Mouse (Mus musculus): Measurements from ENCODE around the gene Sh2d3c. TPM values are rescaled to one million over a fixed set of nuclear protein-coding genes. Genes with fewer than 3 reads are reported as not detected.
A peak's percentile ranks its signal among the peaks of the same experiment; 100 is the strongest.

The Sh2d3c gene
- total and polyA plus RNA-seq, 3 experiments: 27.1 to 52.8 (median 28.9) TPM

- Histone ChIP-seq H3K4me1 (ENCODE audit: control insufficient read depth, insufficient read depth, low read length) (peaks cover 2% of the 10 kb centered on the region), H3K79me2 (replicated peaks; ENCODE audit: control insufficient read depth, insufficient read depth, low read length) (no peaks in the 10 kb centered on the region), H3K4me3 (no peak overlapping the region), H3K27ac (no peak overlapping the region), H3K36me3 (ENCODE audit: control insufficient read depth, insufficient read depth, low read length) (no peaks in the 10 kb centered on the region), H3K9ac (ENCODE audit: low read depth, low read length) (no peak overlapping the region), H3K27me3 (ENCODE audit: control insufficient read depth, insufficient read depth, low read length) (no peaks in the 10 kb centered on the region)
- no peak for TF ChIP-seq CTCF (IDR thresholded peaks at IDR 0.05)
- no peak for TF ChIP-seq POLR2A (IDR thresholded peaks at IDR 0.05; ENCODE audit: insufficient read depth, low read depth, low read length)
- no peak for TF ChIP-seq EP300 (IDR thresholded peaks at IDR 0.05; ENCODE audit: insufficient read depth, low read depth, low read length)
- WGBS: 71% methylated on average over 15 of the region's 15 CpGs
- intact Hi-C loops (cut with DNase I): no loop called here
- no peak for DNase-seq
These were observed 36.0 kb upstream of the Sh2d3c start for GRCm38 (mm10) chr2:32684681-32685428.

- intact Hi-C loops (cut with DNase I): loop anchor here (2.0 kb wide), 1 partner anchor 13 kb away; no protein-coding TSS in a partner anchor
- no peaks in the 10 kb centered on the region for H3K36me3 ChIP-seq (ENCODE audit: control insufficient read depth, insufficient read depth, low read length)
- DNase-seq: no peak
- no peaks in the 10 kb centered on the region for H3K79me2 ChIP-seq (replicated peaks; ENCODE audit: control insufficient read depth, insufficient read depth, low read length)
- H3K4me1 ChIP-seq (ENCODE audit: control insufficient read depth, insufficient read depth, low read length): peaks cover 2% of the 10 kb centered on the region
- no peak overlapping the region for H3K4me3 ChIP-seq
- TF ChIP-seq CTCF (IDR thresholded peaks at IDR 0.05) (no peak), EP300 (IDR thresholded peaks at IDR 0.05; ENCODE audit: insufficient read depth, low read depth, low read length) (no peak), POLR2A (IDR thresholded peaks at IDR 0.05; ENCODE audit: insufficient read depth, low read depth, low read length) (no peak)
- no peak overlapping the region for H3K27ac ChIP-seq
- 93% methylated on average over 3 of the region's 3 CpGs for WGBS
- no peak overlapping the region for H3K9ac ChIP-seq (ENCODE audit: low read depth, low read length)
- no peaks in the 10 kb centered on the region for H3K27me3 ChIP-seq (ENCODE audit: control insufficient read depth, insufficient read depth, low read length)
These were observed 35.0 kb upstream of the Sh2d3c start for GRCm38 (mm10) chr2:32685807-32686206.

- no peak overlapping the region for H3K27ac ChIP-seq
- no peak overlapping the region for H3K4me3 ChIP-seq
- DNase-seq: no peak
- H3K4me1 ChIP-seq (ENCODE audit: control insufficient read depth, insufficient read depth, low read length): peaks cover 2% of the 10 kb centered on the region
- H3K27me3 ChIP-seq (ENCODE audit: control insufficient read depth, insufficient read depth, low read length): no peaks in the 10 kb centered on the region
- no peak overlapping the region for H3K9ac ChIP-seq (ENCODE audit: low read depth, low read length)
- H3K79me2 ChIP-seq (replicated peaks; ENCODE audit: control insufficient read depth, insufficient read depth, low read length): no peaks in the 10 kb centered on the region
- TF ChIP-seq CTCF (IDR thresholded peaks at IDR 0.05) (no peak), POLR2A (IDR thresholded peaks at IDR 0.05; ENCODE audit: insufficient read depth, low read depth, low read length) (no peak), EP300 (IDR thresholded peaks at IDR 0.05; ENCODE audit: insufficient read depth, low read depth, low read length) (no peak)
- intact Hi-C loops (cut with DNase I): loop anchor here (2.0 kb wide), 1 partner anchor 14 kb away; no protein-coding TSS in a partner anchor
- H3K36me3 ChIP-seq (ENCODE audit: control insufficient read depth, insufficient read depth, low read length): no peaks in the 10 kb centered on the region
- 91% methylated on average over 6 of the region's 6 CpGs for WGBS
These were observed 34.2 kb upstream of the Sh2d3c start for GRCm38 (mm10) chr2:32686640-32687039.

- Histone ChIP-seq H3K4me1 (ENCODE audit: control insufficient read depth, insufficient read depth, low read length) (peaks cover 2% of the 10 kb centered on the region), H3K4me3 (no peak overlapping the region), H3K9ac (ENCODE audit: low read depth, low read length) (no peak overlapping the region), H3K79me2 (replicated peaks; ENCODE audit: control insufficient read depth, insufficient read depth, low read length) (no peaks in the 10 kb centered on the region), H3K36me3 (ENCODE audit: control insufficient read depth, insufficient read depth, low read length) (no peaks in the 10 kb centered on the region), H3K27me3 (ENCODE audit: control insufficient read depth, insufficient read depth, low read length) (no peaks in the 10 kb centered on the region), H3K27ac (no peak overlapping the region)
- WGBS: 89% methylated on average over 8 of the region's 8 CpGs
- TF ChIP-seq POLR2A (IDR thresholded peaks at IDR 0.05; ENCODE audit: insufficient read depth, low read depth, low read length) (no peak), CTCF (IDR thresholded peaks at IDR 0.05) (no peak), EP300 (IDR thresholded peaks at IDR 0.05; ENCODE audit: insufficient read depth, low read depth, low read length) (no peak)
- DNase-seq: no peak
- intact Hi-C loops (cut with DNase I): loop anchor here (2.0 kb wide), 1 partner anchor 15 kb away; no protein-coding TSS in a partner anchor
These were observed 33.3 kb upstream of the Sh2d3c start for GRCm38 (mm10) chr2:32687562-32687961.

- peak; percentile 87 to 88 for DNase-seq
- no peaks in the 10 kb centered on the region for H3K27me3 ChIP-seq (ENCODE audit: control insufficient read depth, insufficient read depth, low read length)
- H3K4me3 ChIP-seq: no peak overlapping the region
- H3K36me3 ChIP-seq (ENCODE audit: control insufficient read depth, insufficient read depth, low read length): no peaks in the 10 kb centered on the region
- peaks cover 3% of the 10 kb centered on the region for H3K4me1 ChIP-seq (ENCODE audit: control insufficient read depth, insufficient read depth, low read length)
- TF ChIP-seq CTCF (IDR thresholded peaks at IDR 0.05) (peak; percentile 100; the same call in 1 of the 2 replicates), POLR2A (IDR thresholded peaks at IDR 0.05; ENCODE audit: insufficient read depth, low read depth, low read length) (no peak), EP300 (IDR thresholded peaks at IDR 0.05; ENCODE audit: insufficient read depth, low read depth, low read length) (peak; percentile 98)
- intact Hi-C loops (cut with DNase I): loop anchor here (1.0 to 2.0 kb wide), 3 partner anchors 27 to 106 kb away; no protein-coding TSS in a partner anchor
- H3K27ac ChIP-seq: no peak overlapping the region
- 15% methylated on average over 5 of the region's 5 CpGs for whole genome bisulfite sequencing
- H3K79me2 ChIP-seq (replicated peaks; ENCODE audit: control insufficient read depth, insufficient read depth, low read length): no peaks in the 10 kb centered on the region
- no peak overlapping the region for H3K9ac ChIP-seq (ENCODE audit: low read depth, low read length)
These were observed 31.4 kb upstream of the Sh2d3c start for GRCm38 (mm10) chr2:32689420-32689819.

DNA sequence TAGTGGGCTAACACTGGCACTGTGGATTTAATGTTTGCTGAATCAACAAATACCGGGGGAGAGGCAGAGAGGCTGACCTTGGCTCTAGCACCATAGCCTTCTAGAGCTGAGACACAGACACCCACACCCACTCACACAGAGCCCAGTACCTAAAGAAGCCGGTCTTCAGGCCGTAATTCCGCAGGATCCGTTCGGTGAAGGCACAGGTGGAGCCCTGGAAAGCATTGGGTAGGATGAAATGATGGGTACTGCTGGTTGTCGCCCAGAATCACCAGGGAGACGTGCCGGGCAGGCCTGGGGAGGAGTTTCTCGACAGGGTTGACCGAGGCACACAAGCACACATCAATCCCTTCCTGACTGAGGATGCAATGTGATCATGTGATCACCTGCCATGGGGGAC lies 29.8 kb upstream of the Sh2d3c start:
- Histone ChIP-seq H3K79me2 (replicated peaks; ENCODE audit: control insufficient read depth, insufficient read depth, low read length) (no peaks in the 10 kb centered on the region), H3K4me1 (ENCODE audit: control insufficient read depth, insufficient read depth, low read length) (peaks cover 3% of the 10 kb centered on the region), H3K27ac (no peak overlapping the region), H3K9ac (ENCODE audit: low read depth, low read length) (no peak overlapping the region), H3K27me3 (ENCODE audit: control insufficient read depth, insufficient read depth, low read length) (no peaks in the 10 kb centered on the region), H3K36me3 (ENCODE audit: control insufficient read depth, insufficient read depth, low read length) (no peaks in the 10 kb centered on the region), H3K4me3 (no peak overlapping the region)
- TF ChIP-seq POLR2A (IDR thresholded peaks at IDR 0.05; ENCODE audit: insufficient read depth, low read depth, low read length) (no peak), EP300 (IDR thresholded peaks at IDR 0.05; ENCODE audit: insufficient read depth, low read depth, low read length) (no peak), CTCF (IDR thresholded peaks at IDR 0.05) (no peak)
- 80% methylated on average over 11 of the region's 11 CpGs for WGBS
- no peak for DNase-seq
- intact Hi-C loops (cut with DNase I): no loop called here
